Mouse (Mus musculus): ENCODE results near the gene Nphs1. TPM values are rescaled to one million over a fixed set of nuclear protein-coding genes. Genes with fewer than 3 reads are reported as not detected.

Nphs1 gene
- polyA plus RNA-seq, 1 experiment from 2014 or later, result not detected

DNA sequence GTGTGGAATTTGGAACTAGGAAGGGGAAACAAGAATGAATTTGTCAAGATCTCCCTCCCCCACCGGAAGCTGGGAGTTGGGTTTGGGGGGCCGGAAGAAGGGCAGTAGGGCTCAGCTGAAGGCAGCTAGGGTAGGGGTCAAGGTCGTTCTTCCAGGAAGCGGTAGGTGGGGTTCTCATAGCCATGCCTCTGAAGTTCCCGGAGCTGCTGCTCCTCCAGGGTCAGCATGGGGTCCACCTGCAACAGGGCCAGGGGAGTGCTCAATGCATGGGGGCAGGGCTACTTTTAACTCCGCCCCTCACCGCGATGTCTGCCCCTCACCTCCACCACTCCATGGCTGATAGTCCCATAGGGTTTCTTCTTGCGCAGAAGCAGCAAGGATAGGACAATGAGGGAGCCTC, 23.0 kb upstream of the Nphs1 start:
- ATAC-seq, result no peak
- H3K9me3 ChIP-seq (ENCODE audit: control insufficient read depth, low read length), result no peaks in the 10 kb centered on the region
- no peak overlapping the region for H3K4me3 ChIP-seq (replicated peaks; ENCODE audit: low read length)
- no peaks in the 10 kb centered on the region for H3K27me3 ChIP-seq (replicated peaks; ENCODE audit: control insufficient read depth, insufficient read depth, low read length)
- no peak overlapping the region for H3K4me2 ChIP-seq (ENCODE audit: low read length)
- no peak overlapping the region for H3K9ac ChIP-seq (replicated peaks; ENCODE audit: low read depth, low read length)
- WGBS, result 55% methylated on average over 9 of the region's 9 CpGs
- peaks cover 28% of the 10 kb centered on the region for H3K36me3 ChIP-seq (ENCODE audit: control insufficient read depth, insufficient read depth)
- no peak overlapping the region for H3K27ac ChIP-seq (ENCODE audit: low read length)
- H3K4me1 ChIP-seq (replicated peaks; ENCODE audit: control insufficient read depth, insufficient read depth, low read length), result no peaks in the 10 kb centered on the region

DNA sequence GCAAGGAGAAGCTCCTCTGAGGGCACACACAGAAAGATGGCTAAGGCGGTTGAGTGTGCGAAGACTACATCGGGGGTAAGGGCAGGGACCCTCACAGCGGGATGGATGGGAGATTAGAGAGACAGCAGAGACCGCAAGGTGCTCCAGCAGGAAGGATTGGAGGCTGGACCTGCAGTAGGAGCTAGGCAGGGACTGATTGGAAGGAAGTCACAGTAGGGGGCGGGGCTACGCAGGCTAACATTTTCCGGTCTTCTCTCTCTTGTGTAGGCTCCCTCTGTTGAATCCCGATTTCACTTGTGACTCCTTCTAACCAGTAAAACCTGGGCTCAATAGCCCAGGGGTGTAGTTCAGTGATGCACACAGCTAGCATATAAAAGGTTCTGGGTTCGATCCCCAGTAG, 21.2 kb upstream of the Nphs1 start:
- no peaks in the 10 kb centered on the region for H3K27me3 ChIP-seq (replicated peaks; ENCODE audit: control insufficient read depth, insufficient read depth, low read length)
- H3K4me2 ChIP-seq (ENCODE audit: low read length), result no peak overlapping the region
- no peak overlapping the region for H3K4me3 ChIP-seq (replicated peaks; ENCODE audit: low read length)
- 21% methylated on average over 10 of the region's 10 CpGs for WGBS
- H3K27ac ChIP-seq (ENCODE audit: low read length), result no peak overlapping the region
- H3K9me3 ChIP-seq (ENCODE audit: control insufficient read depth, low read length), result no peaks in the 10 kb centered on the region
- no peak for ATAC-seq
- H3K9ac ChIP-seq (replicated peaks; ENCODE audit: low read depth, low read length), result no peak overlapping the region
- 0 out of 2 replicates have a peak, but pooled peaks cover 2% of the 10 kb centered on the region for H3K4me1 ChIP-seq (replicated peaks; ENCODE audit: control insufficient read depth, insufficient read depth, low read length)
- H3K36me3 ChIP-seq (ENCODE audit: control insufficient read depth, insufficient read depth), result peaks cover 36% of the 10 kb centered on the region

DNA sequence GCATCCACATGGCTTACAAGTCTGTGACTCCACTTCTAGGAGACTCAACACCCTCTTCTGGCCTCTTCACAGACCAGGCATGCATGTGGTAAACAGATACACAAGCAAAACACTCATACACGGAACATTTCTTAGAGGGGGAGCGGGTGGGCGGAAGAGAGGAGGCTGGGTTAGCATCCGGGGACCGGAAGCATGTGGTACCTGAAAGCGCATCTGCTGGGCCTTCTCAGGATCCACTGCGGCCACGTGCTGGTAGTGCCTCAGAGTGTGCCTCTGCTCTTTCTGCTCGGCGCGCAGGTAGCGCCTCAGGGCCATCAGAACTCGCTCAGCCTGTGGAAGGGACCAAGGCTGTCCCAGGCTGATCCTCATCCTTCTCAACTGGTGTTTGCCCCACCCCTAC, 18.4 kb upstream of the Nphs1 start:
- Histone ChIP-seq H3K9me3 (ENCODE audit: control insufficient read depth, low read length) (no peaks in the 10 kb centered on the region), H3K4me1 (replicated peaks; ENCODE audit: control insufficient read depth, insufficient read depth, low read length) (peaks cover 25% of the 10 kb centered on the region), H3K27me3 (replicated peaks; ENCODE audit: control insufficient read depth, insufficient read depth, low read length) (no peaks in the 10 kb centered on the region), H3K27ac (ENCODE audit: low read length) (no peak overlapping the region), H3K4me3 (replicated peaks; ENCODE audit: low read length) (no peak overlapping the region), H3K9ac (replicated peaks; ENCODE audit: low read depth, low read length) (no peak overlapping the region), H3K36me3 (ENCODE audit: control insufficient read depth, insufficient read depth) (peaks cover 41% of the 10 kb centered on the region), H3K4me2 (ENCODE audit: low read length) (no peak overlapping the region)
- 82% methylated on average over 13 of the region's 13 CpGs for WGBS
- no peak for ATAC-seq

DNA sequence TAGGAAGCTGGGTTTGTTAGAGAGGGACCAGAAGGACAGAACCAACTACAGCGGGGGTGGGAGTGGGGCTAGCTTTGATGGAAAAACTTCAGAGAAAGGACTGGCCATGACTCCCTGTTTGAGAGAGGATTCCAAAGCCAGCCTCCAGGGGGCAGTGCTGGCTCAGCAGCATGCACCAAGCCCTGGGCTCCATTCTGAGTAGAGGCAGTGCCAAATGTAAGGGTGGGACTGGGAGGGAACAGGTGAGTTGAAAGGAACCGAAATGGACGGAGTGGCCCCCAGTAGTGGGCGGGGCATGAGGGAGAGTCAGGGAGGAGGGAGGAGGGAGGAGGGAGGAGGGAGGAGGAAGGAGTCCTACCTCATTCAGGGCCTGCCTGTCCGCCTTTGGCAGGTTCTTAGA, 17.4 kb upstream of the Nphs1 start:
- Histone ChIP-seq H3K4me1 (replicated peaks; ENCODE audit: control insufficient read depth, insufficient read depth, low read length) (peaks cover 25% of the 10 kb centered on the region), H3K4me3 (replicated peaks; ENCODE audit: low read length) (no peak overlapping the region), H3K9ac (replicated peaks; ENCODE audit: low read depth, low read length) (no peak overlapping the region), H3K27ac (ENCODE audit: low read length) (no peak overlapping the region), H3K4me2 (ENCODE audit: low read length) (no peak overlapping the region), H3K36me3 (ENCODE audit: control insufficient read depth, insufficient read depth) (peaks cover 33% of the 10 kb centered on the region), H3K27me3 (replicated peaks; ENCODE audit: control insufficient read depth, insufficient read depth, low read length) (no peaks in the 10 kb centered on the region), H3K9me3 (ENCODE audit: control insufficient read depth, low read length) (no peaks in the 10 kb centered on the region)
- WGBS, result 11% methylated on average over 4 of the region's 5 CpGs
- ATAC-seq, result no peak

DNA sequence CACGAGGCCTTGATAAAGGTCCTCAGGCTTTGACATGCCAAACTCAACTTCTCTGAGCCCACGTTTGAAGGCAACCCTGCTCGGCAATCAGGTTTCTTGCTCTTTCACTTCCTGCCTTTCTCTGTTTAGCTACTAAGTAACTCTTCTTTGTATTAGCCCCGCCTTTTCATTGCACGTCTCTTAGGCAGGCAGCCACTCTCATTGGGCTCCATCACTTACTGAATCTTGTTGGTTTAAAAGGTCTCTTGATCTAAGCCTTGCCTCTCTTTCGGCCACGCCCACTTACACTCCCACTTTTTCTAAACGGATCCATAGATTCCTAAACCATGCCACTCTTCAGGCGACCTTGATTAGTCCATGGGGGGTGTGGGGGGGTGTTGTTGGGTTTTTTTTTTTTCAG, 14.4 kb upstream of the Nphs1 start:
- H3K4me1 ChIP-seq (replicated peaks; ENCODE audit: control insufficient read depth, insufficient read depth, low read length), result peaks cover 31% of the 10 kb centered on the region
- peak overlapping the region; percentile 94 for H3K4me3 ChIP-seq (replicated peaks; ENCODE audit: low read length)
- H3K9me3 ChIP-seq (ENCODE audit: control insufficient read depth, low read length), result no peaks in the 10 kb centered on the region
- WGBS, result 18% methylated on average over 9 of the region's 9 CpGs
- no peaks in the 10 kb centered on the region for H3K27me3 ChIP-seq (replicated peaks; ENCODE audit: control insufficient read depth, insufficient read depth, low read length)
- no peak overlapping the region; the same call in 1 of the 2 replicates for H3K27ac ChIP-seq (ENCODE audit: low read length)
- H3K9ac ChIP-seq (replicated peaks; ENCODE audit: low read depth, low read length), result no peak overlapping the region
- ATAC-seq, result no peak
- H3K4me2 ChIP-seq (ENCODE audit: low read length), result peak overlapping the region; percentile 93
- peaks cover 23% of the 10 kb centered on the region for H3K36me3 ChIP-seq (ENCODE audit: control insufficient read depth, insufficient read depth)

DNA sequence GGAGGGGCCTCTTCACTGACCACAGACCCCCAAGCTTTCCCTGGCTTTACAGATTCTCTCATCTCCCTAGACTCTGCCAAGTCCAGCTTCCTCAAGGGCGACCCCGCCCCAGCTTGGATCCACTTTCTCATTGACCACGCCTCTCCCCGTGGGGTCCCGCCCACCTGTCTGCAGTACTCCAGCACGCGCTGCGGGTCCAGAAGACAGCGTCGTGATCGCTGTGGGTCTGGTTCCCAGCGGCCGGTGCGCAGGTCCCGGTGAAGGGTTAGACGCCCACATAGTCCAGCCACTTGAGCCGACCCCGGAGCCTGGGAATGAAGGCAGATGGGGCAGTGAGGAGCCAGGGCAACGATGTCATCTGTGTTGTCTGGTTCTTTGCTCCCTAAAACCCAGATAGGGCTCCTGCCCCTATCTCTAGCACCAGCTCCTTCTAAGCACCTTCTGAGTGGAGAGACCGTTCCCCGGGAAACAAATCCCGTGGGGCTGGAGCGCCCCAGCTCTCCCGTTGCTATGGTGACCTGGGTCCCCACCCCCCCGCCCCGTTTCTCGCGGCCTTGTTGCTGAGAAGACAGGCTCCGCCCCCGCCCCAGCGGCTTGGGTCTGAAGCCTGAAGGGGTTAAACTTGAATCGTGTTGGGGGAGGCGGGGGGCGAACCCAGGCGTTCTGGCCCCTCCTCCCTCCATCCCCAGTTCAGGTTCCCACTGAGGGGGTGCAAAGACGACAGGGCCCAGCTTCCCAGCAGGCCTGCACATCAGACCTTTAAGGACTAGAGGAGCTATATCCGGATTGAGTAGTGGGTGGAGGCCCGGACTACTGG, 13.8 kb upstream of the Nphs1 start:
- Histone ChIP-seq H3K9me3 (ENCODE audit: control insufficient read depth, low read length) (no peaks in the 10 kb centered on the region), H3K36me3 (ENCODE audit: control insufficient read depth, insufficient read depth) (peaks cover 23% of the 10 kb centered on the region), H3K4me2 (ENCODE audit: low read length) (peak overlapping the region; percentile 93), H3K27ac (ENCODE audit: low read length) (peak overlapping the region; percentile 95), H3K4me1 (replicated peaks; ENCODE audit: control insufficient read depth, insufficient read depth, low read length) (peaks cover 31% of the 10 kb centered on the region), H3K27me3 (replicated peaks; ENCODE audit: control insufficient read depth, insufficient read depth, low read length) (no peaks in the 10 kb centered on the region), H3K4me3 (replicated peaks; ENCODE audit: low read length) (peak overlapping the region; percentile 94), H3K9ac (replicated peaks; ENCODE audit: low read depth, low read length) (peak overlapping the region; percentile 96)
- WGBS, result under 1% methylated on average over 37 of the region's 38 CpGs
- peak; percentile 66 for ATAC-seq

DNA sequence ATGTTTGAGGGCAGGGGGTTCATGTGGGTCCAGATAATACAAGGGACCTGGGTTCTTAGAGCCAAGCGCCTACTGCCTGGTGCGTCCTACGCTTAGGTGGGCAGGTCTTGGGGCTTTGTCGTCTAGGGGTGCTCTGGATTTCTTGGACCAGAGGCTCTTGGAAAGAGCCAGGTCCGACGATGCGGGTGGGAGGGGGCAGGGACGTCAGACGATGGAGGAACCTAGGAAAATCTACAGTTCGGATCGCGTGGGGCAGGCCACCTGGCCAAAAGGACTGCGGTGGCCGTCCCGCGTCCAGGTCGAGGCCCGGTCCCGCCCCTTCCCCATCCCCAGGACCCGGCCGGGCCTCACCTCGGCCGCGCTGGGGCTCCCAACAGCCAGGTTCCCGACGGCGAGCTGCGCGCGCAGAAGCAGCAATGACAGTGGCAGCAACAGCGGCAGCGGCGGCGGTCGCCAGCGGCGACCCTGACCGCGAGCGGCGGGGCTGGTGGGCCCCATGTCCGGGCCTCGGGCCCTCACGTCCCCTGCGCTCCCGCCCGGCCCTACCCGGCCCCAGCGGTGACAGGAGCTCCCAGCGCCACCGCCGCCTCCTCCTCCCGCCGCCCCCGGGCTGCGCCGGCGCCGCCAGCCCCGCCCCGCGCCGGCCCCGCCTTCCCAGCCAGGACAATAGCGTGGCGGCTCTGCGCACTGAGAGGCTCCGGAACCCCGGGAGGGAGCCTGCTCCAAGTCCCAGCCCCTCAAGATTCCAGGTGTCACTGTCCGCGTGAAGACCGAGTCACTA, 13.0 kb upstream of the Nphs1 start, which contains the start of gene Aplp1:
TSS of gene Aplp1 (minus strand) at position 565 of the 781 bp plus-strand sequence.
- Histone ChIP-seq H3K27me3 (replicated peaks; ENCODE audit: control insufficient read depth, insufficient read depth, low read length) (no peaks in the 10 kb centered on the region), H3K4me3 (replicated peaks; ENCODE audit: low read length) (peak within 1 kb of the TSS; percentile 94), H3K9ac (replicated peaks; ENCODE audit: low read depth, low read length) (peak within 1 kb of the TSS; percentile 96), H3K4me2 (ENCODE audit: low read length) (peak within 1 kb of the TSS; percentile 93), H3K4me1 (replicated peaks; ENCODE audit: control insufficient read depth, insufficient read depth, low read length) (peaks cover 31% of the 10 kb centered on the region), H3K36me3 (ENCODE audit: control insufficient read depth, insufficient read depth) (peaks cover 16% of the 10 kb centered on the region), H3K27ac (ENCODE audit: low read length) (peak within 1 kb of the TSS; percentile 95), H3K9me3 (ENCODE audit: control insufficient read depth, low read length) (no peaks in the 10 kb centered on the region)
- peak; percentile 86 for ATAC-seq
- under 1% methylated on average over 72 of the region's 72 CpGs for WGBS

DNA sequence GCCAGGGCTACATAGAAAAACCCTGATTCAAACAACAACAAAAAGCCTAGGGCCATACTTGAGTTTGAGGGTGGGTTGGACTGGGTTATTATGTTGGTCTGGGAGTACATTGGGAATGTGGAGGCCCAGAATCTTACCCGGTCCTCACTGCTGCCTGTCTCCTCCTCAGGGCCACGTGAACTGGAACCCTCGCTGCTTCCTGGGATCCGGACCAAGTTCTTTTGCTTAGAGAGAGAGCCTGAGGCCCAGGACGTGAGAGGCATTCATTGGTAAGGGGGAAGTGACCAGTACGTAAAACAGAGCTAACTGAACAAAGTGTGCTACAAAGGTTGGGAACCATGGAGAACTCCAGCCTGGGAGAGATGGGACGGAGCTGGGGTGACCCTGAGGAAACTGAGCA, 7.9 kb upstream of the Nphs1 start:
- WGBS, result 69% methylated on average over 7 of the region's 7 CpGs
- no peaks in the 10 kb centered on the region for H3K36me3 ChIP-seq (ENCODE audit: control insufficient read depth, insufficient read depth)
- peaks cover 7% of the 10 kb centered on the region for H3K4me1 ChIP-seq (replicated peaks; ENCODE audit: control insufficient read depth, insufficient read depth, low read length)
- H3K9ac ChIP-seq (replicated peaks; ENCODE audit: low read depth, low read length), result no peak overlapping the region
- no peak for ATAC-seq
- H3K9me3 ChIP-seq (ENCODE audit: control insufficient read depth, low read length), result no peaks in the 10 kb centered on the region
- H3K27me3 ChIP-seq (replicated peaks; ENCODE audit: control insufficient read depth, insufficient read depth, low read length), result peaks cover 29% of the 10 kb centered on the region
- no peak overlapping the region for H3K4me3 ChIP-seq (replicated peaks; ENCODE audit: low read length)
- no peak overlapping the region for H3K4me2 ChIP-seq (ENCODE audit: low read length)
- no peak overlapping the region for H3K27ac ChIP-seq (ENCODE audit: low read length)

DNA sequence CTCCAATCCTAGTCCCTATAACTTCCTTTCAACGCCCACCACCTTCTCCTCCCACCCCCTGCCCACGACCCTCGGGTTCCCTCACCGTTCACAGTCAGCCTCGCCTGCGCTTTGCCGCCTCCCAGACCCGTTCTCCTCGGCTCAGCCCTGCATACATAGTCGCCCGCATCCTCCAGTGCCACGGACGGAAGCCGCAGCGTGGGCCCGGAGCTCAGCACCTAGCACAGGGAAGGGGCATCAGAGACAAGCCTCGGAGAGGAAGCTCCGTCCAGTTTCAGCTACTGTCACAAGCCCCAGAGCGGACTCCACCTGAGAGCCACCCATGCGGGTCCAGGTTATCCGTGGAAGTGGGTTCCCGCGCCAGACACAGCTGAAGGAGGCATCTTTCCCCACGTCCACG, 4.8 kb upstream of the Nphs1 start:
- WGBS, result 13% methylated on average over 25 of the region's 25 CpGs
- H3K27ac ChIP-seq (ENCODE audit: low read length), result no peak overlapping the region
- ATAC-seq, result no peak
- peaks cover 45% of the 10 kb centered on the region for H3K27me3 ChIP-seq (replicated peaks; ENCODE audit: control insufficient read depth, insufficient read depth, low read length)
- H3K4me3 ChIP-seq (replicated peaks; ENCODE audit: low read length), result no peak overlapping the region
- H3K9me3 ChIP-seq (ENCODE audit: control insufficient read depth, low read length), result 0 out of 2 replicates have a peak, but pooled peaks cover 2% of the 10 kb centered on the region
- H3K9ac ChIP-seq (replicated peaks; ENCODE audit: low read depth, low read length), result no peak overlapping the region
- no peak overlapping the region for H3K4me2 ChIP-seq (ENCODE audit: low read length)
- H3K36me3 ChIP-seq (ENCODE audit: control insufficient read depth, insufficient read depth), result no peaks in the 10 kb centered on the region
- peaks cover 13% of the 10 kb centered on the region for H3K4me1 ChIP-seq (replicated peaks; ENCODE audit: control insufficient read depth, insufficient read depth, low read length)
